In genomic region chr15:36688051-36688754, GRCm38 (mm10) we compare ENCODE assay signal across 8 mouse cellular contexts.
A peak's percentile ranks its signal among the peaks of the same experiment; 100 is the strongest.
DNase-seq lines count a peak whose midpoint lies in the region; ATAC-seq and TF ChIP-seq lines count a peak whose summit lies in the region.

No protein-coding gene starts in this region.

- no peak for TF ChIP-seq POLR2A in ES-Bruce4 (IDR thresholded peaks at IDR 0.05; ENCODE audit: insufficient read depth, low read length)

- H3K27me3 ChIP-seq in heart, embryonic 11.5 days (ENCODE audit: control insufficient read depth, insufficient read depth, low read length), result no peaks in the 10 kb centered on the region
- no peaks in the 10 kb centered on the region for H3K27me3 ChIP-seq in ES-Bruce4 (ENCODE audit: control insufficient read depth, insufficient read depth, low read length, poor library complexity, severe bottlenecking)
- no peaks in the 10 kb centered on the region for H3K27me3 ChIP-seq in hindbrain, embryonic 15.5 days
- no peaks in the 10 kb centered on the region for H3K27me3 ChIP-seq in lung, postnatal 0 days (replicated peaks; ENCODE audit: insufficient read depth, low read length)

- H3K4me1 ChIP-seq in heart, embryonic 11.5 days (ENCODE audit: control insufficient read depth, insufficient read depth, low read length), result peaks cover 11% of the 10 kb centered on the region; the same call in 1 of the 2 replicates
- H3K4me1 ChIP-seq in ES-Bruce4 (ENCODE audit: control insufficient read depth, insufficient read depth, low read length), result peaks cover 5% of the 10 kb centered on the region
- no peaks in the 10 kb centered on the region for H3K4me1 ChIP-seq in hindbrain, embryonic 15.5 days (replicated peaks)
- H3K4me1 ChIP-seq in lung, postnatal 0 days (ENCODE audit: insufficient read depth, low read depth, low read length), result peaks cover 3% of the 10 kb centered on the region; the same call in 1 of the 2 replicates

- peak overlapping the region; percentile 67 for H3K4me2 ChIP-seq in heart, embryonic 11.5 days
- peak overlapping the region; percentile 32; the same call in 1 of the 2 replicates for H3K4me2 ChIP-seq in hindbrain, embryonic 15.5 days
- H3K4me2 ChIP-seq in lung, postnatal 0 days (replicated peaks; ENCODE audit: low read depth, low read length), result peak overlapping the region; percentile 34

- no peaks in the 10 kb centered on the region for H3K36me3 ChIP-seq in heart, embryonic 11.5 days (ENCODE audit: control insufficient read depth, insufficient read depth, low read length)
- no peaks in the 10 kb centered on the region for H3K36me3 ChIP-seq in ES-Bruce4 (ENCODE audit: control insufficient read depth, insufficient read depth, low read length, poor library complexity, severe bottlenecking)
- H3K36me3 ChIP-seq in hindbrain, embryonic 15.5 days, result no peaks in the 10 kb centered on the region
- H3K36me3 ChIP-seq in lung, postnatal 0 days (ENCODE audit: insufficient read depth, low read length), result no peaks in the 10 kb centered on the region

- peak; percentile 65; the same call in 1 of the 2 replicates for ATAC-seq in heart, embryonic 11.5 days (replicated peaks; ENCODE audit: insufficient number of reproducible peaks, low FRiP score, low TSS enrichment)
- no peak for ATAC-seq in hindbrain, embryonic 15.5 days (ENCODE audit: low FRiP score, low read depth)
- peak; percentile 86 for ATAC-seq in lung, postnatal 0 days

- no peak for TF ChIP-seq CTCF in ES-Bruce4 (IDR thresholded peaks at IDR 0.05; ENCODE audit: low read depth, low read length)
- TF ChIP-seq CTCF in lung, postnatal 0 days (IDR thresholded peaks at IDR 0.05), result no peak

- H3K9me3 ChIP-seq in heart, embryonic 11.5 days (replicated peaks; ENCODE audit: control insufficient read depth, low read length), result no peaks in the 10 kb centered on the region
- no peaks in the 10 kb centered on the region for H3K9me3 ChIP-seq in ES-Bruce4 (replicated peaks; ENCODE audit: control insufficient read depth, insufficient read depth, low read length, poor library complexity, severe bottlenecking)
- no peaks in the 10 kb centered on the region for H3K9me3 ChIP-seq in hindbrain, embryonic 15.5 days
- no peaks in the 10 kb centered on the region for H3K9me3 ChIP-seq in lung, postnatal 0 days (ENCODE audit: low read length)

- no peak overlapping the region for H3K27ac ChIP-seq in heart, embryonic 11.5 days (ENCODE audit: low read depth, low read length)
- H3K27ac ChIP-seq in ES-Bruce4 (ENCODE audit: insufficient read depth, low read length), result peak overlapping the region; percentile 71
- no peak overlapping the region for H3K27ac ChIP-seq in hindbrain, embryonic 15.5 days (replicated peaks)
- peak overlapping the region; percentile 9 for H3K27ac ChIP-seq in lung, postnatal 0 days (ENCODE audit: low read length)

- H3K9ac ChIP-seq in heart, embryonic 11.5 days (ENCODE audit: low read depth, low read length), result peak overlapping the region; percentile 49; the same call in 1 of the 2 replicates
- H3K9ac ChIP-seq in ES-Bruce4 (ENCODE audit: low read depth, poor library complexity, severe bottlenecking), result peak overlapping the region; percentile 23; the same call in 1 of the 2 replicates
- H3K9ac ChIP-seq in hindbrain, embryonic 15.5 days, result no peak overlapping the region
- no peak overlapping the region for H3K9ac ChIP-seq in lung, postnatal 0 days (replicated peaks; ENCODE audit: low read depth)

- 7% methylated on average over 17 of the region's 17 CpGs for WGBS in heart, embryonic 11.5 days (ENCODE audit: insufficient replicate concordance)
- WGBS in hindbrain, embryonic 15.5 days, result 21% methylated on average over 17 of the region's 17 CpGs
- WGBS in lung, postnatal 0 days, result 4% methylated on average over 17 of the region's 17 CpGs

- peak; percentile 74; the same call in 1 of the 2 replicates for TF ChIP-seq EP300 in ES-Bruce4 (IDR thresholded peaks at IDR 0.05; ENCODE audit: insufficient read depth, low read depth, low read length)
- no peak for TF ChIP-seq EP300 in lung, postnatal 0 days (IDR thresholded peaks at IDR 0.05)

- intact Hi-C loops in heart, postnatal 36 days (cut with DNase I), result no loop called here

- H3K4me3 ChIP-seq in heart, embryonic 11.5 days (ENCODE audit: low read depth, low read length), result peak overlapping the region; percentile 25
- peak overlapping the region; percentile 33 for H3K4me3 ChIP-seq in ES-Bruce4 (ENCODE audit: low read depth, low read length)
- no peak overlapping the region for H3K4me3 ChIP-seq in hindbrain, embryonic 15.5 days
- no peak overlapping the region for H3K4me3 ChIP-seq in lung, postnatal 0 days (ENCODE audit: low read depth, low read length)

- DNase-seq in heart, postnatal 36 days, result no peak
- peak; percentile 83 for DNase-seq in lung, postnatal 0 days (ENCODE audit: low spot score)
- peak; percentile 28 for DNase-seq in thymus, postnatal 0 days (ENCODE audit: low spot score)
- no peak for DNase-seq in adrenal gland, adult 18-20 months (ENCODE audit: low spot score in 2 of 2)
- no peak for DNase-seq in layer of hippocampus, adult 9-11 months

Comparison
In these comparisons a context has a peak if more than half of its experiments do, and no peak if none do; other contexts are left out.
1. H3K27ac ChIP-seq: peak in ES-Bruce4 (single experiment) and lung, postnatal 0 days (single experiment); none in heart, embryonic 11.5 days (single experiment) and hindbrain, embryonic 15.5 days (single experiment).
2. H3K4me3 ChIP-seq: peak in heart, embryonic 11.5 days (single experiment) and ES-Bruce4 (single experiment); none in hindbrain, embryonic 15.5 days (single experiment) and lung, postnatal 0 days (single experiment).
3. H3K9ac ChIP-seq: peak in heart, embryonic 11.5 days (single experiment) and ES-Bruce4 (single experiment); none in hindbrain, embryonic 15.5 days (single experiment) and lung, postnatal 0 days (single experiment).
4. DNase-seq: peak in lung, postnatal 0 days (single experiment) and thymus, postnatal 0 days (single experiment); none in heart, postnatal 36 days (0 of 2), adrenal gland, adult 18-20 months (0 of 2) and layer of hippocampus, adult 9-11 months (single experiment).
5. Peak in every context shown above with its lines, with median percentiles within 50 percentile points of each other: H3K4me2 ChIP-seq.